Mouse (Mus musculus) kidney, adult 2 months (tissue): ENCODE measurements around the gene Olfr1383. TPM values are rescaled to one million over a fixed set of nuclear protein-coding genes. Genes with fewer than 3 reads are reported as not detected.
"Not testable (repeated sequence)": the region's sequence is repeated elsewhere in the genome, so short reads cannot be mapped to it uniquely, and the experiment has no call there.

Experiments used
- DNase-seq: peaks from one replicate; pipeline ENCODE4 v3.0.0; 2021
- H3K27ac ChIP-seq: fragments of 200-500 bp; 2 replicates; pipeline ENCODE4 v1.5.1; 2012; ENCODE audit warnings: low read depth, low read length, control low read depth, inconsistent platforms; ENCODE audit not compliant: insufficient read depth
- H3K27me3 ChIP-seq: fragments of 200-500 bp; replicated peaks from 2 replicates; pipeline ENCODE4 v1.6.1; 2012; ENCODE audit warnings: mild to moderate bottlenecking, moderate library complexity, low read length, inconsistent platforms; ENCODE audit not compliant: control insufficient read depth, insufficient read depth
- H3K36me3 ChIP-seq: fragments of 200-500 bp; 2 replicates; pipeline ENCODE4 v1.6.1; 2012; ENCODE audit warnings: mild to moderate bottlenecking, moderate library complexity, low read length, inconsistent platforms; ENCODE audit not compliant: control insufficient read depth, insufficient read depth
- H3K4me1 ChIP-seq: fragments of 200-500 bp; 2 replicates; pipeline ENCODE4 v1.6.1; 2011; ENCODE audit warnings: low read length; ENCODE audit not compliant: control insufficient read depth, insufficient read depth
- H3K4me3 ChIP-seq: fragments of 200-500 bp; 2 replicates; pipeline ENCODE4 v1.5.1; 2011; ENCODE audit warnings: mild to moderate bottlenecking, low read depth, low read length, control low read depth; ENCODE audit not compliant: insufficient read depth
- CTCF ChIP-seq: fragments of 200-500 bp; conservative IDR thresholded peaks from 2 replicates; pipeline ENCODE4 v1.5.1; 2011; ENCODE audit warnings: low read depth, mild to moderate bottlenecking, control low read depth, low read length, moderate library complexity, mixed read lengths; ENCODE audit not compliant: insufficient read depth, insufficient read length
- WGBS: fragments of 180-500 bp; shearing (Covaris S2); methylation state at CpG from one replicate; pipeline ENCODE4 v1.1.7; 2018; 5-methylcytosine and 5-hydroxymethylcytosine counted together
- polyA plus RNA-seq: library from polyadenylated mRNA; depleted of rRNA; stranded (reverse); fragments of >200 nt; gene quantifications from 2 replicates; pipeline ENCODE4 v1.2.3, GENCODE M21; 2012; rRNA removed

Gene Olfr1383
- polyA plus RNA-seq, 1 experiment, result not detected

GRCm38 (mm10) chr11:49554033-49554432, 34.6 kb downstream of the Olfr1383 start:
- 70% methylated on average over 3 of the region's 3 CpGs for WGBS
- not testable (repeated sequence) for H3K4me3 ChIP-seq, DNase-seq, H3K36me3 ChIP-seq, H3K27me3 ChIP-seq, H3K4me1 ChIP-seq, H3K27ac ChIP-seq
- TF ChIP-seq CTCF, result peak; percentile 36; the same call in 1 of the 2 replicates

DNA sequence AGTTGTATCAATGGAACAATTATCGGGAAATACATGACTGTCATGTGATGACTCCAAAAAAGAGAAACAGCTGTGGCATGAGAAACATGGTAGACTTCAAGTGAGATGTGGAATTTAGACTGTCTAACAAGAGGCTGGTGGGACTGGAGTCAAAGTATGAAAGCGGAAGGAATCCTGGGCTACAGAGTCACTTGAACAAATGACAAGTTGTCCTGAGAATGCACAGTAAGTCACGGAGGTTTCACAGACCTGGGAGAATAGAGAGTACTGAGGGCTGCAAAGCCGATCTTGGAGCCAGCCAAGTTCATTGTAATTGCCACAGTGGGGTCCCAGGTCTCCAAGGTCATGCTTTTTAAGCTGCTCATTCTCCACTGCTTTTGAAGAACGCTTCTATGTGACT, 37.1 kb downstream of the Olfr1383 start, which contains the start of gene Olfr1380:
Olfr1380 (plus strand) TSS at position 301 of the 400 bp plus-strand sequence.
- 82% methylated on average over 5 of the region's 5 CpGs for WGBS

DNA sequence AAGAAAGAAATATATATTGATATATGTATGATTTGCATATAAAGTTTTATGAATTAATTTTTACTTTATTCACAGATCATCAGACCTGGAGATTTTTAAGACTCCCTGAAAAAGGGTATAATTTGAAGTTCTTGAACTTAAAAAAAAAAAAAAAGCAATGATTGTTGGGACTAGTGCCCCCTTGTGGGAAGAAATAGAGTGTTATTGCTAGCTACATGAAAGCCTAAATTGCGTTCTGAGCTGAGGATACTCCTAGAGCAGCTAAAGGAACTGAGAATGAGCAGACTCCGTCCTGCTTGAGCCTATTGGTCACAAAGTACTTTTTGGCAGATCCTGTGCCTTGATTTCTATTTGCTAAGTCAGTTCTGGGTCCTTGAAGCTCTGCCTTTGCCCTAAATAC, 55.6 kb downstream of the Olfr1383 start:
- H3K36me3 ChIP-seq, H3K27ac ChIP-seq, H3K4me1 ChIP-seq, H3K4me3 ChIP-seq, DNase-seq, H3K27me3 ChIP-seq: not testable (repeated sequence)
- WGBS, result 46% methylated on average over 2 of the region's 2 CpGs

More for the DNA sequence above, 37.1 kb downstream of the Olfr1383 start, which contains the start of gene Olfr1380:
- H3K4me3 ChIP-seq, H3K27me3 ChIP-seq, H3K36me3 ChIP-seq, H3K4me1 ChIP-seq, H3K27ac ChIP-seq, DNase-seq: not testable (repeated sequence)

Other genes with a start within 250 kb of the Olfr1383 start
- gene Olfr1393, start 241.3 kb upstream of the Olfr1383 start, polyA plus RNA-seq, result 0.72 and 1.5 TPM in 2 replicates
- gene Olfr1392, start 234.4 kb upstream of the Olfr1383 start, polyA plus RNA-seq, result 0.46 and 0.47 TPM in 2 replicates
- gene Olfr10, start 214.9 kb upstream of the Olfr1383 start, polyA plus RNA-seq, result not detected in 2 replicates
- not detected in 2 replicates for gene Olfr1391, start 196.9 kb upstream of the Olfr1383 start, polyA plus RNA-seq
- not detected in 2 replicates for gene Olfr1390, start 184.5 kb upstream of the Olfr1383 start, polyA plus RNA-seq
- gene Olfr1389, start 96.6 kb upstream of the Olfr1383 start, polyA plus RNA-seq, result not detected in 2 replicates
- 0.02 and 0.04 TPM in 2 replicates for gene Olfr1388, start 83.0 kb upstream of the Olfr1383 start, polyA plus RNA-seq
- not detected in 2 replicates for gene Olfr1387, start 64.3 kb upstream of the Olfr1383 start, polyA plus RNA-seq
- gene Olfr1386, start 54.6 kb upstream of the Olfr1383 start, polyA plus RNA-seq, result not detected in 2 replicates
- gene Olfr1385, start 30.6 kb upstream of the Olfr1383 start, polyA plus RNA-seq, result not detected in 2 replicates
- not detected in 2 replicates for gene Olfr1384, start 12.9 kb upstream of the Olfr1383 start, polyA plus RNA-seq
- not detected in 2 replicates for gene Olfr1382, start 8.6 kb downstream of the Olfr1383 start, polyA plus RNA-seq
- not detected in 2 replicates for gene Olfr1381, start 23.8 kb downstream of the Olfr1383 start, polyA plus RNA-seq
- gene Olfr1380, start 37.2 kb downstream of the Olfr1383 start, polyA plus RNA-seq, result not detected in 2 replicates
- gene Flt4, start 89.6 kb downstream of the Olfr1383 start, polyA plus RNA-seq, result 9.7 and 9.9 TPM in 2 replicates
- not detected in 2 replicates for gene Scgb3a1, start 144.0 kb downstream of the Olfr1383 start, polyA plus RNA-seq
- gene Cnot6, start 193.1 kb downstream of the Olfr1383 start, polyA plus RNA-seq, result 10.5 and 14.1 TPM in 2 replicates